Mouse (Mus musculus) MN1 (cell line): ENCODE data around the gene Gm29133.

Source experiments
- DNase-seq: peaks from one replicate; pipeline ENCODE4 v3.0.0-alpha.2; 2016; ENCODE audit warnings: low spot score

Gm29133 gene

DNA sequence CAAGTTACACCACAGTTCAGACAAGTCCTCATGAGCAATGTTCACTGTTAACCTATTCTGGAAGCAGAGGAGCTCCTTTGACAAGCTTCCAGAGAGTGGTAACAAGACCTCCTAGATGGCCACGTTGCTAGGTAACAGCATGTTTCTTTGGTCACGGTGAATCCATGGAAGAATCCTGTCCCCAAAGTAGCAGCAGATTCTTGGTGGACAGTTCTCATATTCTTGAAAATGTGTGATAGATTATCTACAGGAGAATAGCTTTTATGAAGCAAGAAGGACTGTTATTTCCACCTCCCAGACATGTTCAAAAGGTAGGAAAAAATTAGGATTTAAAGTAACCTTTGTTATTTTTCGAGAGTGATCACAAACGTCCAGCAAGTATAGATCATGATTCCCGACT is at the start of gene Gm29133:
TSS of gene Gm29133 (plus strand) at position 301 of the 400 bp plus-strand sequence.
- DNase-seq = no peak

DNA sequence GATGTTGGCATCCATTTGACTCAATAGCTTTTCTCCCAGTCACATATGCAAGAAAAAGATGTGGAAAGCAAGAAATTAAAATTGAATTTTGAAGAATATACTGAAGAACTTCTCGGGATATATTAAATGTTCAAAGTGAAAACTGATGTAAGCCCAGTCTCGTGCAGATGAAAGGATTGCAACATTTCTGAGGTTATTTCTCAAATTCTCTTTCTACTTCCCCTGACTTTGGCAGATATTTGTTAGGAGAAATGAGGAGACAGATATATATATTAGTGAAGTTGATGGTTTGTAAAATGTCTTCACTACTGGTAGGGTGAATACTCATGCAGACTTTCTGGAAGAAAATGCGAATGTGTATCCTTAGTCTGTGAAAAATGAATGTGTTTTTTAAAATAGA is 48.9 kb upstream of the Gm29133 start:
- no peak for DNase-seq

DNA sequence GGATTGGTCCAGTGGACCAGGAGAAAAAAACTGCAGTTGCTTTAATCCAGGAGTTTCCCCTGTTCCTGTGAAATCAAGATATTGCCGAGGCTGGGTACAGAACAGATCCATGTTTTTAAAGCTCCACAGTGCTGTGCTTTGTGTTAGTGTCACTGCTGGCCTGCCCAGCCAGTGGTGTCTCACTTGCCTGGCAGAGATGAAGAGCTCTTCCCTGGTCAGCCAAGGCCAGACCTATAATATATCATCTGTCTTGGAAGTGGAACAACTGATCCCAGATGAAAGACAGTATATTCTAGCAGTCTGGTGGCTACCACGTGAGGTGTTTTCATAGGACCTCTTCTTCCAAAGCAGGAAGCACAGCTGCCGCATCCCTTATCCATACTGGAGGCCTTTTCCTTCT is 46.7 kb upstream of the Gm29133 start:
- DNase-seq = no peak

DNA sequence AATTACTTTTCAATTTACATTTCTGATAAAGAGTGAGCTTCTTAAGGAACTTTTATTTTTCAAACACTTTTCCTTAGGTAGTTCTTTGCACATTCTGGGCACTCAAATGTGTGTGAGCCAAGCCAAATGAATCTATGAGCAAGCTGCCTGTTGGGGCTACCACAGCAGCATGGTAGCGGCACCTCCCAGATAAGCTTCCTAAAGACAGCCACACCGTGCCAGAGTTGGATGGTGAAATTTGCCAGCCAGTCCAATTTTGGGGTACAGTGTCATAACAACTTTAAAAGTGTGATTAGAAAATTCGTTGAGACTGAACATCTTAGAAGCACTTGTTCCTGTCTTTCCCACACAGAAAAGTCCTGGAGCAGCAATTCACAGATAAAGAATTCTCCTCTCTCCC is 41.5 kb upstream of the Gm29133 start:
- DNase-seq = no peak

DNA sequence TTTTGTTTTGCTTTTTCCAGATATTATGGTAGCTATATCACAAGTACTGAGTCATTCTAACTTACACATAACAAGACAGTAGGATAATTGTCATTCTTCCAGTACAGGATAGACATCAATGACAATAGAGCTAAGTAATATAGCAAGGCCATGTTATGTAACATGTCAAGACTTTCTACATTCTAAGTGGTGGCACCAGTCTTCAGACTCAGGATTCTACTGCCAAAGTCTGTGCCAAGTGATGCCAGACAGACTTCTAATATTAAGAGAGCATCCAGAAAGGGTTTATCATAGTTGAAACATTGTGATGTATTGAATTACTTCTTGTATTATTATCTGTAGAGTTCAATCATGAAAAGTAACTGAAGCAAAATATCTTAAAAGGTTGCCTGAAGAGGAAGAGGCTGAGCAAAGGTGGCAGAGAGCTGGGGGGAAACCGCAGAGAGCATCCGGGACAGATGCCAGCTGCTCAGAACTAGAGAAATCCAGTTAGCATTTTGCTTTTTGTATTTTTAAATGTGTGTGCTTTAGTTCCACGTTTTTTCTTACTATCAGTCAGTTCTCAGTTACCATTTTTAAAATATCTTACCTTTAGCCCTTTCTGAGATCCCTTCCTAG is 34.2 kb upstream of the Gm29133 start:
- DNase-seq = no peak

DNA sequence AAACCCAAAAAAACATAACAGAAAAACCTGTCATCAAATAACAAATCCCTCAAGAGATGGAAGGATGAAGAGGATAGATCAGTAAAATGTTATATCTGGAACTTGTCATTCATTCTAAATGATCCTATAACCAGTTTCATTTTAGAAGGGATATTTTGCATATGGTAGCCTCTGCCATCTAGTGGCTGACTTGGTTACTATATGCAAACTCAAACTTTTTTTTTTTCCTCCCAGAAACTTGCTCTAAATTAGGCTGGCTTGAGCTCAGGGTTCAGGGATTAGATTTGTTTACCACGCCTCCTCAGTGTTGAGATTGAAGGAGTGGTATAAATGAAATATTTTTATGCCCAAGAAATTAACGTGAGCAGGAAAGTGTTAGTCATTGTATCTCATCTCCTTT is 27.3 kb upstream of the Gm29133 start:
- peak; percentile 52 for DNase-seq

DNA sequence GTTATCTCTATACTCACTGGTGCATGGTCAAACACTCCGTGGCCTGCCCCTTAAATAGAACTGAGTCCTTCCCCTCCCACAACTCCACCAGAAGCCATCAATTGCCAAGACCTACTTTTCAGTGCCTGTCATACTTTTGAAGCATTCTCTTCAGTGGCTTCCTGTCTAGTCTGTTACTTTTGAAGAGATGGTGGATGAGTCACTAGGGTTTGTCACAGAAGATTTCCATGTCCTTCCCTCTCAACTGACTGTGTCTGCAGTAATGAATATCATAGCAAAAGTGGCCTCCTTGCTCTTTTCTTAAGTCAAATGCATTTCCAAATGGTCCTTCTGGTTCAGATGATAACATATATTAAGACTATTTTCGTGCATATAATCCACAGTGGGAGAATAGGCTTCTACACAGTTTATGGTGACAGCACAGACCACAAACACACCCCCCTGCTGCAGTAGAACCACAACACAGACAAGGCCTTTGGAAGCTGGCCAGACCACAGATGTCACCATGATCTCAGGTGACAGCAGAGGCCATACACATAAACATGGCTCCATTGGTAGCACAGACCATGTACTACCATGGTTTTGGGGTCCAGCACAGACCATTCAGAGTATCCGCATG is 16.9 kb upstream of the Gm29133 start:
- no peak for DNase-seq

DNA sequence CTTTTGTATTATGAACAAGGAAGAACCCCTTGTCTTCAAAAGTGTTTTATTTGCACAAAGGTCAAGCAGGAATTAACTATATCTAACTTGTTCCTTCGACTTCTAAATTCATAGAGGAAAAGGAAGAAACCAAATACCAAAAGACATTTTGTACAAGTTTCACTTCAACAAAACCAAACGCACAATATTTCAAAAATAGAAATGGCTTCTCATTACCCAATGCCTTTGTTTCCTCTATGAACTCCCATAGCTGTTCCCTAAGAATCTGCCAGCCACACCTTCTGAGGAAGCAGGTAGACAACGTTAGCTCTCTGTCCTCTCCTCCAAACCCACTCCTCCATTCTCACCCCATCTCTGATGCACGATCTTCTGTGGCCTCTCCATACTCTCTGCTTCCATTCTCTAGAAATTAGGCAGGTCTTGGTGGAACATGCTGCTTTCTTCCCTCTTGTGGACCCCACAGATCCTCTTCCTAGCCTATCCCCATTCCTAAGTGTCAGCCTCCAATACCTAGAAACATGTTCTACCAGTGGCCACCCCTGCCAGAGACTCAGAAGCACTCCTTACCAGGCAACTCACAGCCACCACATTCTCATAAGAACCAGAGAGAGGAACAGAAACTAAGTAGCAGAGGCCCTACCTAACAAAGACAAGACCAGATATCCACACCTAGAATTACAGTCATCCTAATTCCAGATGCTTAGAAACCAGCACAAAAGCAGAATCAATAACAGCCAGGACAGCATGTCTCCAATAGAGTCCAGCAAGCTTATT is 4.1 kb upstream of the Gm29133 start:
- no peak for DNase-seq

DNA sequence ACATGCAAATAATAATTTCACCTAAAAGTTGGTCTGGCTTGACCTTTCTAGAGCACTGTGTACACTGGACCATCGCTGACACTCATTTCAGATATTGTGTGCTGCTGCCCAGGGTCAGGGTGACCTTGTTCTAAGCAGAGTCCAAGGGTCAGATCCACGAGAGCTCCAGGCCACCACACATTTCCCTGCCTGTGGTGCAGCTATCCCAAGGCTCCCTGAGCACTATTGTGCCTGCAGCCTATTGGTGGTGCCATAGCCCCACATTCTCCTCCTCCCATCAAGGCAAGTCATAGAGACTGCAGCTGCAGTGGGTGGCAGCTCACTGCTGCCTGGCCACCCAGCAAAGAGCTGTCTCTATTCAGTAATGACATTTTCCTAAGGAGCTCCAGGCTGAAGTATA is 2.7 kb upstream of the Gm29133 start:
- no peak for DNase-seq

DNA sequence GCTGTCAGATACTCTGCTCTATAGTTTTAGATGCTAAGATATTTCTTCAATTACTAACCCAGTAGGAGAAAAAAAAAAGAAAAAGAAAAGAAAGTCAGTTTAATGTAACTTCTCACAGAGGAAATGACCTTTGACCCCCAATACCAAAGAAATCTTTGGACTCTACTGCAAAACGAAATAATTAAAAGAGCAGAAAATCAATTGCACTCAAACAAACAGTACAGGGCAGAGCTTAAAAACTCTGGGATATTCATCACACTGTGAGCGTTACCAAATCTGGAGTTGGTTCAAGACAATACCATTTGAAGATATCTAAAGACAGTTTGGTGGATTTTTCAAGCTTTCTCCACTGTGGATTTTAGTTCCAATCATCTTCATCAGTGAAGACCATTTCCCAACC is 15.4 kb downstream of the Gm29133 start:
- DNase-seq = no peak

DNA sequence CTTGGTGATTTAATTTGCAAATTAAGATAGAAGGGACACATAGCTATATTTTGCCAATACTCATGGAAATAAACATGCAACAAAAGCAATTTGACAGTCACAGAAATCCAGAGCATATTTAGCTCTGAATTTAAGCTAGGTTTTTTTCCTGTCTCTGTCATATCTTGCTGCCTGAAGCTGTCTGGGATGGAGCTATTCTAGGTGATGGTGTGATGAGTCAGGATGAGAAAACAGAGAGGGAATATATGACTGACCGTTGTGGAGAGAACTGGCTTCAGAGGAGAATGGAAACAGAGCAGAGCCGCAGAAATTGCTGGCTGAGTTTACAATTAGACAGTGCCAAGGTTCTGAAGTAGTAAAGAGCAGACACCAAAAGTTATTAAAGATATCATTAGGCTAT is 26.3 kb downstream of the Gm29133 start:
- DNase-seq = no peak

DNA sequence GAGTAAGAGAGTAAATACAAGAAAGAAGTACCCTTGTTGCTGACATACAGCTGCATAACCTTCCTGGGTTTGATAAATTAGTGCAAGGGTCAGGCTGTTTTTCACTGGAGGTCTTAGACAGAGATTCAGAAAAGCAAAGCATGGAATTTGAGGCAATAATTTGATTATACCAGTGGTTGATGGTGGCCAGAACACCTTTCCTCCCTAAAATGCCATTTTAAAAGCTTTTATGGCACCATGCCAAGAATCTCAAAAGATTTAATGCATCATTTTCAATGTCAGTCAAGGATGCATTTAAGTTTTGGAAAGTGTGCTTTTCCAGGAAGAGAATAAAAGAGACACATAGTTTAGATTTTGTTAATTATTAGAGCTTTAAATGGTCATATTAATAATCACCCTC is 60.0 kb downstream of the Gm29133 start:
- DNase-seq = peak; percentile 96

DNA sequence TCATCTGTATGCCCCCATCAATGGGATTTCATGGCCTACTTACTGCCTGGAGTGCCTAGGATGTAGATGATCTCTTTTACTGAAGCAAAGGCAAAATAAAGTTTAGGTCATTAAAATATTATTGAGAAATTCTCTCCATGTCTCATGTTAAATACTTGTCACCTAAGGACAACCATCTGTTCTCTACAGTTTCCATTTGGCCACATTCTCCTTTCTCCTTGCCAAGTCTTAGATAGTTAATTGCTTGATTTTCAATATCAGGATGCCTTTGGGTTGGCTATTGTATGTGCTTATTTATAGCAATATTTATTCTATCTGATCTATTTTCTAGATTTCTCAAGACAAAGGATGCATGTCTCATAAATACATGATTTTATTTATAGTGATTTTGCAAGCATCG is 75.9 kb downstream of the Gm29133 start:
- no peak for DNase-seq

DNA sequence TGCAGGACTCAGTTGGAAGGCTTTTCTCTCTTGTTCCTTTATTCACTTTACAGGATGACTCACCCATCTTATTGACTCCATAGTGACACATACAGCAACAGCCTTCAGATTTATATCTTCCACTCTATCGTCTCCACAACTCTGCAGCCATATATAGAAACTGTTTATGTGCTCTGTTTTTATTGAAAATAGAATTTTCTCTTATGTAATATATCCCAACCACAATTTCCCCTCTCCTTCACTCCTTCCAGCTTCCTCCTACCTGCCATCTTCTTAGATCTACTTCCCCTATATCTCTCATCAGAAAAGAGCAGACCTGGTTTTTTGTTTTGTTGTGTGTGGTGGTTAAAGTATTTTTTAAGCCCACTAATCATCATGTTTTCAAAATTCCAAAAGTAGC is 76.5 kb downstream of the Gm29133 start:
- peak; percentile 34 for DNase-seq

DNA sequence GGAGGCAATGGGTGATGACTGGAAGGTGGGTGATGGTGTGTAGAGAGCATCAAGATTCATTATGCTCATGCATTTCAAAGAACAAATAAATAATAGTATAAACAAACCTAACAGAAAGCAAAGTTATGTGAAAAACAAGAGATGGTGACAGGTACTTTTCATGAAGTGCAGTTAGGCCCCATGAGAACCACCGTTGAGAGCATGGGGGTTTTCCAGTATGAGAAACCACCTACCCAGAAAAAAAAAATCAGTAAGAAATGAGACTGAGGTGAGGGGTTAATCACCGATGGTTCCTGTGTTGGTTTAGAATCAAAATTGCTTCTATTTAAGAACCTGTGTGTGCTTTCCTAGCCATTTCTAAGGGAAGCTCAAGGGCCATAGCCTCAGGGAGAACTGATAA is 86.8 kb downstream of the Gm29133 start:
- no peak for DNase-seq

DNA sequence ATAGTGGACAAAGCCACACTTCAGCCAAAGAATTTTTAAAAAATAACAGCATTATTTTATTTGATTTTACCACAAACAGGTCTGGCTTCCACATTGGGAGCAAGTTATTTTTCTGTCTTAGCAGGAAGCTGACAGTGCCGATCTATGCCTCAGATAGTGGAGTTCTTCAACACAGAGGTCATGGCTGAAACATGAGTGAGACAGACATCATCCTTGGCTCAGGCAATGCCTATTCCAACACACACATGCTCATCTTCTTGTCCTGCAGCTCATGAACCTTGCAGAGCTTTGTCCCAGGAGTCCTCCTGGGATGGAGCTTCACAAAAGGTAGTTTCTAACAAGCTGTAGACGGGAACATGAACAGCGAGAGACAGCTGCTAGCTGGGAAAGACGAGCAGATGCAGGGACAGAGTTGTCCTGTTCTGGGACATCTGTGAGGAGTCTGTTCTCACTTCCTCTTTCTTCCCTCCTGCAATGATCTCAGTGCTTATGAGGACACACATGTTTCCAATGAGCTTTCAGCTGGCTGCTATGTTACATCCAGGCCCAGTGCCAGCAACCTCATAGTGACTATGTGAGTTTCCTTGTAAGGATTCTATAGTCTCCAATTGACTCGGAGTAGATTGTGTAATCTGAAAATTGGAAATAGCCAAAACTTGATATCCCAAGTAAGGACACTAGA is 87.4 kb downstream of the Gm29133 start:
- DNase-seq = no peak
